Mouse (Mus musculus): ENCODE results near the gene Spast.
"Not testable (repeated sequence)": the region's sequence is repeated elsewhere in the genome, so short reads cannot be mapped to it uniquely, and the experiment has no call there.

Gene Spast

GRCm38 (mm10) chr17:74338937-74339804 lies at the start of gene Spast:
Spast (plus strand) TSS chr17:74338987.
- peak; percentile 62 for ATAC-seq (ENCODE audit: low TSS enrichment)

- no peak for ATAC-seq (ENCODE audit: low TSS enrichment)
Measured at GRCm38 (mm10) chr17:74290198-74290597, 48.6 kb upstream of the Spast start.

- ATAC-seq (ENCODE audit: low TSS enrichment): no peak
Measured at GRCm38 (mm10) chr17:74290869-74291268, 47.9 kb upstream of the Spast start.

GRCm38 (mm10) chr17:74291640-74292361 lies 47.0 kb upstream of the Spast start:
- no peak for ATAC-seq (ENCODE audit: low TSS enrichment)

GRCm38 (mm10) chr17:74293687-74294425 lies 44.9 kb upstream of the Spast start:
- ATAC-seq (ENCODE audit: low TSS enrichment): peak; percentile 8; the same call in 1 of the 2 replicates

GRCm38 (mm10) chr17:74294426-74295025 lies 44.3 kb upstream of the Spast start:
- ATAC-seq (ENCODE audit: low TSS enrichment): peak; percentile 80

- peak; percentile 81 for ATAC-seq (ENCODE audit: low TSS enrichment)
Measured at GRCm38 (mm10) chr17:74295026-74295970, 43.5 kb upstream of the Spast start, which contains the start of gene Memo1. Memo1 (minus strand) TSS chr17:74295521.

GRCm38 (mm10) chr17:74296076-74296823 lies 42.5 kb upstream of the Spast start:
- no peak for ATAC-seq (ENCODE audit: low TSS enrichment)

- not testable (repeated sequence) for ATAC-seq (ENCODE audit: low TSS enrichment)
Measured at GRCm38 (mm10) chr17:74296991-74297390, 41.8 kb upstream of the Spast start.

- ATAC-seq (ENCODE audit: low TSS enrichment): no peak
Measured at GRCm38 (mm10) chr17:74300089-74300488, 38.7 kb upstream of the Spast start.

- no peak for ATAC-seq (ENCODE audit: low TSS enrichment)
Measured at GRCm38 (mm10) chr17:74304060-74304459, 34.7 kb upstream of the Spast start.

GRCm38 (mm10) chr17:74305616-74306015 lies 33.2 kb upstream of the Spast start:
- no peak for ATAC-seq (ENCODE audit: low TSS enrichment)

GRCm38 (mm10) chr17:74306021-74306420 lies 32.8 kb upstream of the Spast start:
- no peak for ATAC-seq (ENCODE audit: low TSS enrichment)

GRCm38 (mm10) chr17:74315445-74316308 lies 23.1 kb upstream of the Spast start:
- ATAC-seq (ENCODE audit: low TSS enrichment): peak; percentile 67

GRCm38 (mm10) chr17:74316309-74316863 lies 22.4 kb upstream of the Spast start:
- ATAC-seq (ENCODE audit: low TSS enrichment): peak; percentile 97

GRCm38 (mm10) chr17:74318721-74319120 lies 20.1 kb upstream of the Spast start:
- ATAC-seq (ENCODE audit: low TSS enrichment): no peak

- no peak for ATAC-seq (ENCODE audit: low TSS enrichment)
Measured at GRCm38 (mm10) chr17:74322400-74323054, 16.3 kb upstream of the Spast start.

- no peak for ATAC-seq (ENCODE audit: low TSS enrichment)
Measured at GRCm38 (mm10) chr17:74323844-74324243, 14.9 kb upstream of the Spast start, which contains the start of gene Dpy30. Dpy30 (minus strand) TSS chr17:74323944.
